Mouse (Mus musculus) skeletal muscle tissue, adult 2 months (tissue): Measurements from ENCODE around the gene Megf6.

Source experiments
- DNase-seq: peaks from one replicate; pipeline ENCODE4 v3.0.0-alpha.2; 2012; ENCODE audit warnings: low read depth, low spot score

Megf6 gene

DNA sequence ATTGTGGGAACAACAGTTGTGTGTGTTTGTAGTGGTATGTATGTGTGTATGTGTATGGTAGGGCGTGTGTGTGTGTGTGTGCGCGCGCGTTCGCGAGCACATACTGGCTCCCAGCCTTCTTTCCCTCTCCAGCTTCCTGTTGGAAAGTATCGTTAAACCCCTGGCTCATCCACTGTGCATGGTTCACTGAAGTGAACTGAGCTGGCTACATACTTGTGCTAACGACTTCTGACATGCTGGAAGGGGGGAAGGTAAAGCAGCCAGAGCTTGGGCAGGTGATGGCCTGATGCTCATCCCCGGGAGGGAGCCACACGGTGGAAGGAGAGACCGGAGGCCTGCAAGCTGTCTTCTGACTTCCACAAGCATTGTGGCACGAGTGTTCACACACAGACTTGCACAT lies 40.9 kb downstream of the Megf6 start:
- no peak for DNase-seq

DNA sequence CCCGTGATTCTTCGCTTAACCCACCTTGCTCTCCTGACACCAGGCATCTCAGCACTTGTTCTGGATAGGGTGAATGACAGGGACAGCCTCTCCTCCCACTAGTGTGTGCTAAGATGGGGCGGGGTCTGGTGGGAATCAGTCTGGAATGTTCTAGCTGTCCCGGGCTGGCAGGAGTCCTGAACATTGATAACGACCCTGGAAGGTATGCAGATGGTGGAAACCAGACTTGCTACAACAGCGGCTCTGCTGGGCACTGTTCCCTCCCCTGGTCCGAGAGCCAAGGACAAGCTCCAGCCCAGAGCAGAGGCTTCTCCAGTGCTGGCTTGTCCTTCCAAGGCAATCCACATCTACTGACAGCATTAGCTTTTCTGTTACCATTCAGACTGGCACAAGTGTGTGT lies 43.1 kb downstream of the Megf6 start:
- DNase-seq: no peak

DNA sequence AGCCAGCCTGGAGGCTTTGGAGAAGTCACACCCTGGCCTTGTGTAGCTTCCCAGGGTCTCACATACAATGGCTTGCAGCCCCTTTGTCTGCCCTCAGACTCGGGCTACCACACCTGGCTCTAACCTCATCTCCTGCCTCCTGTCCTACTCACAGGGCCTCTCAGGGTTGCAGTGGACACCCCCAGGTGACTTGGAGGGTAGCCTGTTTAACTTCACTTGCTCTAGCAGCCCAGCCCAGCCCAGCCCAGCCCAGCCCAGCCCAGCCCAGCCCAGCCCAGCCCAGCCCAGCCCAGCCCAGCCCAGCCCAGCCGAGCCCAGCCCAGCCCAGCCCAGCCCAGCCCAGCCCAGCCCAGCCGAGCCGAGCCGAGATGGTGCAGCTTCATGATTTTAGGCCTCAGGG lies 43.5 kb downstream of the Megf6 start:
- no peak for DNase-seq

DNA sequence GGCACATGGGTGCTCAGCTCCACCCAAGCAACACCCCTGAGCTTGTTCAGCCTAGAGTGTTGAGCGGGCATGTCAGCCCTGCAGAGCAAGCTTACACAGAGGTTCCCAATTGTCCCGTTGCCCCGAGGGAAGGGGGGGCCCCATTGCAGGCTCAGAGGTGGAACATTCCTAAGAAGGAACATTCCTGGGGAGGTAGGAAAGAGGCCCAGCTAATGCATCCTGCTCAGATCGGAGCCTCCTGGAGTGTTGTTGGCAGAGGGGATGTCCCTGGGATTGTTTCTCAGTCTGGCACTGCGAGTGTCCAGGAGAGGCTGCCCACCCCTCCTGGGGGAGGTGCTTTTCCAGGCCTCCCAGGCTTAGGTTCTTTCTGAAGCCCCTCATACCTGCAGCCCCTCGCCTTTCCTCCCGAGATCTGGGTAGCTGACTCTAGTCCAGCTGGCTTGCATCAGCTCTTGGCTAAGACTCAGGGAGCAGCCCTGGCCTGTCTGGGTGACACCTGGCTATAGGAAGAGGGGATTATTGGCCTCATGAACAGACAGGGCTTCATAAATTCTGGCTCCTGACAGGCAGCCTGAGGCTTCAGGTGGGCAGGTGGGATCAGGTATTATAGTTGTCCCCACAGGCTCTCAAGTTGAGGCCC lies 47.3 kb downstream of the Megf6 start:
- no peak for DNase-seq

DNA sequence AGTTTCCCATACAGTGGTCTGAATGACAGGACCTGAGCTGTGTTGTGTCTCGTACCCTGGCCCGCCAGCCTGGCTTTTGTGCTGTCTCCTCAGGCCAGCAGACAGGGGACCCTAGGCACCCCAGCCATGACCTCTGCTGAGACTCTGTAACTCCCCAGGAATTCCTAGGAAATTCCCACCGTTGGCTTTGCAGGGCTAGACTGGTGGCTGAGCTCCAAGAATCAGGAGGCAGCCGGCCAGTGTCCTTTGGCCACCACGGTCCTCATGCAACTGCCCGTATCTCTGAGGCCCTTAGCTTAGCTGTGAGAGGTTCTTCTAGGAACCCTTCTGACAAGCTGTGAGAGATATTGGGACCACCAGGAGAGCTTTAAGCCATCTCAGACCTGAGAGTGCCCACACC lies 52.2 kb downstream of the Megf6 start:
- DNase-seq: no peak

DNA sequence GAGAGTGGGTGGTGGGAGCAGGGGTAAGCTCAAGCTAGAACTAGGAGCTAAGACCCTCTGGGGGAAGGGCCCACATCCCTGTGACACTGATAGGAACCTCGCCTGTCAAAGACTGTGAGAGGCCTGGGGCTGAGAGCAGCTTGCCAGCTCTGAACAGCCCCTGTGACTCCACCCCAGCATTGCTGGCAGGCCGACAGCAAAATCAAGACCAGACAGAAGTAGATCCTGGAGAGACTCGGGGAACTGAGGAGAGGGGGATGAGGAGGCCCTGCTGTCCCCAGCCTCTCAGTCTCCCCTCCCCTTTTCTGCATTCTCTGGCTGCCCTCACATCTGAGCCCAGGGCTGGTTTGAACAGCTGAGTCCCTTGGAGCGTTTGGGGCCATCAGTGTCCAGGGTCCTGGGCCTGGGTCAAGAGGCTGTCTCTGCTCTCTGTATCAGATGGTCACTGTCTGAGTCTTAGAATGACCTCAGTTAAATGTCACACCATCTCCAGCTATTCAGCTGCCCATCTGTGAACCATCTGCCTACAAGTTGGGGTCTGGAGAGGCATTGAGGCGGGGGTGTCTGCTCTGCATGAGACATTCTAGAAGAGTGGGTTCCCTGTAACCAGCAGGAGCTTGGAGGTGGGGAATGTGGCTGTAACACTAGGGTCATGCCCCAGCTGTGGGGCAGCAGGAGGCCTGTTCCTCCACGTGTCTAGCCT lies 53.9 kb downstream of the Megf6 start:
- DNase-seq: no peak

DNA sequence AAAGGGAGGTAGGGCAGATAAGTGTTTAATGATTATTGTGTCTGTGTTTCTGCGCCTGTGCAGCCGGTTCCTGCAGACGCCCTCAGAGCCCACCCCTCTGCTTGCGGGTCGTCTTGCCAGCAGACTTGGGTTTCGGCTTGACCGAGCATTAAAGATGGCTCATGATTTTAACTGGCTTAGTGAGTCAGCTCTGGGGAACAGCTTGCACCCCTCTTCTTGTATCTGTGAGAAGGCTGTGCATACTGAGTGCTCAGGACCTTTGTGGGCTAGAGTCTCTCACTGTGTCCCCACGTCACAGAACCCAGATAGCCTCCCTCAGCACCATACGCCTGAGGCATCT lies 54.4 kb downstream of the Megf6 start:
- no peak for DNase-seq

DNA sequence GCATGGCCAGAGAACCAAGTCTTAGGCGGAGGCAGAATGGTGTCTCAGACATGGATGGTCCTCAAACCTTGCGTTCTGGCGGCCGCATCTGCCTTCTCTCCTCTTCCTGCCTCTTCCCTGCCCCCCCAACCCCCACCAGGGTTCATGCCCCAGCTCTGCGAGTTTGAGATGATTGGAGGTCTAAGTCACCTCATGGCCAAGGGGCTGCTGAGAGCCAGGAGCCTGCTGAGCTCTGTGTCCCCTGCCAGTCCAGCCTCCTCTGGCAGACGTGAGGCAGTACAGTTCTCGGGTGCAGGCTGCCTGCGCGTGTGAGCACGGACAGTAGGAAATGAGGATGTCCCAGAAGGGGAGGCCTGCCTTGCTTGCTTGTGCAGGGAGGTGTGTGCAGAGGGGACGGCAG lies 56.1 kb downstream of the Megf6 start:
- no peak for DNase-seq

DNA sequence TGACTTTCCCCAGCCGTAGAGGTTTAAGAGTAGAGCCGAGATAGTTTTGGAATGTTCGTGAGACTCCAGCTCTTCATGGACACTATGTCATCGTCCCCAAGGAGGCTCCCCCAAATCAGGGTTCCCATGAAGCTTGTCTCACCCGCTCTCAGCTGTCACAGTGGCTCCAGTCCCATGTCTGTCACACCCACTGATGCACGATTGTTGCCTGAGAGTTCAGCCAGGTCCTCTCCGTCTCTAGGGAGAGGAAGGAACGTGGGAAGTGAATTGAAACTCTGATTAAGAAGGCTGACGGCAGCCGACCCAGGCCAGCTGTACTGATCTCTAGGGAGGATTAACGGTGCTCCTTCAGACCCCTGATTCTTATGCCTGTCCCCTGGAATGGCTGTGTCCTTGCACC lies 57.8 kb downstream of the Megf6 start:
- peak; percentile 52 for DNase-seq

DNA sequence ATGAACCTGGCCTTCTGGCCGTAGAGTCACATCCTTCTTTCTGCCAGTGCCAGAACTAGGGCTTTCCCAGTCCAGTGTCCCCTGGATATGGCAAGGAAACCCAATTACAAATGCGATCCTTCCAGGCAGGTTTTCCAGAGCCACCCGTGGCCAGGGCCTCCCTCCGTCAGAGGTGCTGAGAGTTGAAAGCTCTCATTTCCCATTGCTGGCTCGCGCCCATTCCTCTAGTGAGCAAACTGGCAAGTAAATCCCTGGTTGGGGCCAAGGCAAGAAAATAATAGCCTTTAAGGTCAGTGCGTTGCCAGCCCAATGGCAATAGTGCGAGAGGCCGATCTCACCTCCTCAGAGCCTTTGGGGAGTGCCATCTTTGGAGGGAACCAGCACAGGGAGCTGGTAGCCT lies 59.0 kb downstream of the Megf6 start:
- no peak for DNase-seq

DNA sequence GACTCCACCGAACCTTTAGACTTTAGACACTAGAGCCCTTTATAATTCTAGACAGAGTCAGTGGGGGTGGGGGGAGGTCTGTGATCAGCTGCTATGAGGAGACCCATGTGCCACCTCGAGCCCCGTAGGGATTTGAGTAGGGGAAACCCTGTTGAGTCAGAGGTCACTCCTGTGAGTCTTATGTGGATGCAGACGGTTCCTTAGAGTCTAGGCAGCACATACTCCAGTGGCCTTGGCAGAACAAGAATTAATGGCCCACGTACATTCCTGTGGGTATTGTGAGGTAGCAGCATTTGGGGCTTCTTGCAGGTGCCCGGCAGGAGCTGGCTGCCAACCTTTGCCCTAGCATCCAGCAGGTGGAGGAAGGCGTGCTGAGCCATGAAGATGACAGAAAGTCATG lies 60.9 kb downstream of the Megf6 start:
- DNase-seq: no peak

DNA sequence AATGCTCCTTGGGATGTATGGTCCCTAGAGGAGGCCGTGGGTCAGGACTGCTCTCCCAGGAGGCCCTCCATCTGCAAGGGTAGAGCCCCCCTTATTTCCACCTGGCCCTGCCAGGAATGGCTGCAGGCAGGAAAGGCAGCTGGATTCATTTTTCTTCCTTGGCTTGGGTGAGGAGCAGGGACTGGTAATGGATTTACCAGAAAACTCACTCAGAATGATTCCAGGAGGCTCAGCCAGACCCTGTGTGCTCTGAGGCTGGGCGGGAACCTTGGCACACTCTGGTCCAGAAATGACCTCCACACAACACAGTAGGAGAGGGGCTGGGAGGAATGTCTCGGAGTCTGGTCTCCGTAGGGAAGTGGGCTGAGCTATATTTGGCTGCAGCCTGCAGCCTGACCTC lies 61.8 kb downstream of the Megf6 start:
- DNase-seq: peak; percentile 54

DNA sequence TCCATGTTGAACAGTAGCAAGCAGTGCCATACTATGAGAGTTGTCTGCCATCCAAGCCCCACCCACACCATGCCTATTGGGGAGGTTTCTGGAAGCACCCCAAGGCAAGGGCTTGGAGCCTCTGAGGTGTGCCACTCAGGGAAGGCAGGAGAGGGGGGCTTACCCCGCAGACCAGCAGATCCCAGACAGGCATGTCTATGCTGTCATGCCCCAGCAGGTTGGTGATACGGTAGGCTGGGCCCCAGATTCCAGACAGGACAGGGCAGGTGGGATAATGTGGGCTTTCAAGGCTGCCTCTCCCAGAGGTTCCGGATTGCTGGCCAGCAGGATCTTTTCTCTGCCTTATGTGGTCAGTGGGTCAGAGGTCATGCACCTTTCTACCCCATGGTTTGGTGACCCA lies 65.5 kb downstream of the Megf6 start:
- no peak for DNase-seq

DNA sequence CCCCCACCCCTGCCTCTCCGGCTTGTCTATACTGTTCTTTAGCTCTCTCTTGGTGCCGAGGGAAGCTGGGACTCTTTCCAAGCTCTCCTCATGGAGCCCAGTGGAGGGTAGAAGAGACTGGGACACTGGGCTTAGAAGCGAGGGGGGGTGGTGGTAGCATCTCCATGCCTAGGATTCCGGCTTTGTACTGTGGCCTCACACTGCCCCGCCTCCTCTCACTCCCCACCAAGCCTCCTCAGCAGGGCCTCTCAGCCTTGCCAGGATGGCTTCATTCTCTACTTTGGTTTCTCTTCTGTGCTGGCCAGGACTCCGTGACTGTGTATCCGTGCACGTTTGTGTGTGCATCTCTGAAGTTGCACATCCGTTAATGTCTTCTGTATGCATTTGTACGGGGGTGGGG lies 66.4 kb downstream of the Megf6 start:
- no peak for DNase-seq

DNA sequence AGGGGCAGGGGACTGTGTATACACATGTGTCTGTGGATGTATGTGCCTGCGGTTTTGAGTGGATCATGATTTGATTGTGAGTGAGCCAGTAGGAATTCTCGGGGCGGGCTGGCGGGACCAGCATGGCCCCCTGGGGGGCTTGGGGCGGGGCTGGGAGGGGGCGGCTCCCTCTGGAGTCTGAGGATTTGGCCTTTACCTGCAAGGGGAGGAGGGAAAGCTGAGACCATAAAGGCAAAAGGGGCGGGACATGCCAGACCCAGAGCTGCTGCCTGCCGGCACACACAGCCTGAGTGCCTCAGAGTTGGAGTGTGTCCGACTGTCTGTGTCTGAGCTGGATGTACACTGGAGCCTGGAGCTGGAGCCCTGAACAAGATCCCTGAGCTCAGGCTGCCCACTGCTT lies 66.8 kb downstream of the Megf6 start:
- no peak for DNase-seq

DNA sequence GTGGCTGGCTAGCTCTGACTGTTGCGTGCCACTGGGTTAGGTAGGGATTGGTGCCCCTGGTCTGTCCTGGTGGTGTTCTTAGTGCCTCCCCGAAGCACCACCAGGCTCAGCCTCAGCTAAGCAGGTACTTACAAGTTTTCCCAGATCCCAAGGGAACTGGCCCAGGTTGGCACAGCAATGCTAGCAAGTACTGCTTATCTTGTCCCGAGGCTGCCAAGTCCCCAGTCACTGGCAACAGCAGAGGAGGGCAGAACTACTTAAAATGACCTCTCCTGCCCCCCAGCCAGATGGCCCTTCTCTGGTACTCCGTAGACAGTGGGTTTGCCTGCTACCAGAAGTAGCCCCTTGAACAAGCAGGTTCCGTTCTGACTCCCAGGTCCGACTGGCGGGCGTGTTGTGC lies 68.7 kb downstream of the Megf6 start:
- DNase-seq: no peak

DNA sequence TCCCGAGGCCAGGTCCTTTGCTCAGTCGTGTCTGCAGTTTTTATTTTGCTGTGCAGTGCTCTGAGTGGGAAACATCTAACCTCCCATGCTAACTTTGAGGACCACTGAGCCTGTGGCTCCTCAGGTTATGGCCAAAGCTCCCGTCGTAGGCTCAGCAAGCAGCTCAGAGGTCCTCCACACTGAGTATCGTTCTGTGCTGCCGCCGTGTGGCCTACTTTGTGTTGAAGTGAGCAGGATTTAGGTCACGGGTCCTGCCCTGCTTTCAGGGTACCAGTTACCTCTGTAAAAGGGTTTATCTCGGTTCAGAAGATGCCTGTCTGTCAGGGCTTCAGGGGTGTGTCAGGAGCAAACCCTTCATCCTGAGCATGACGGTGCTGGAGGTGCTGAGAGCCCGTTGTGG lies 70.1 kb downstream of the Megf6 start:
- DNase-seq: no peak

DNA sequence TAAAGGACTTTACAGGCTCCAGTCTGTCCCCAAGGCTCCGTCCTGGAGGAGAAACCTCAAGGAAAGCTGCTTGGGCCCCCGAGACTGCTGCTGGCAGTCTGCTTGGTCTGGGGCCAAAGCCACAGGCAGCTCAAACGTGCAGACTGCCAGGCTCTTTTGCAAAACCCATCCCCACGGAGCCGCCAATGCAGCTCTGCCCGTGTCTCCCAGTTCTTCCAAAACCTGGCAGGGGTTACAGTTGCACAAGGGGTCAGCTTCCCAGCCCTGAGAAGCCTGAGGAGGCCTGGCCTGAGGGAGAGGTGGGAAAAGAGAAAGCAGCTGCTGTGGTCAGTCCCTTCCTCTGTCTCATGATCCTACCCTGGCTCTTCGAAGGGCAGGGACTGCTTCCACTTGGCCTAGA lies 74.8 kb downstream of the Megf6 start:
- DNase-seq: peak; percentile 39

DNA sequence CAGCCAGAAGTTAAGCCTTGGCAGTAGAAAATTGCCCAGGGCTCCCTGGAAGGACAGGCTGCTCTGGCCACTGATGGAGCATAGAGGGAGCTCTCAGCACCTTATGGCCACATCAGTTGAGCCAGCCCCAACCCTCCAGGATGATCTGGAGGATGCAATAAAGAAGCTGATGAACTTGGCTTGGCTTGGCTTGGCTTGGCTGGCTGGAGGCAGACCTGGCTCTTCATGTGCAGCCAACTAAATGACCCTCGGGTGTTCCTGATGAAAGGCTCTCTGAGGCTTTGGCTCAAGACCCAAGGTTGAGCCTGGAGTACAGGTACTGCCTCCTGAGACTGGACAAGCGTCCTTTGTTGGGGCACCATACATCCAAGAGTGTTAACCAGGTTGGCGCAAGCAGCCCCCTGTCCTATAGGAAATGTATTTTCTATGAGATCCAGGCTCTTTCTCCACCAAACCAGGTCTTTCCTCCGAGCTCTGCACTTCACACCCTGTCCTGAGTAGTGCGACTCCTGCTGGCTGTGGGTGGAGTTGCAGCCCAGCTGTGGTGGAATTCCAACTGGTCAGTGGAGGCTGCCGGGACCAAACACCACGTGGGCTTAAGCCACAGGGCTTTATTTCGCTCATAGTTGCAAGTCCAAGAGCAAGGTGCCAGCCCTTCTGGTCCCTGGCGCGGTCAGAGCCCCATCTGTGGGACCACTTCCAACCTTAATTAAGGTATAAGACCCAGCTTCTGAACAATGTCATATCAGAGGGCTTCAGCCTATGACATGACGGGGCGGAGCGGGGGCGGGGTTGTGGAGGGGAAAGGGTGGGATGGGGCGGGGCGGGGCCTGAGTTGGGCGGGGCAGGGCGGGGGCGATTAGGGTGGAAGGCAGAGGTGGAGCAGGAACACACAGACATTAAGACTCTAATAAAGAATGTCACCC lies 75.8 kb downstream of the Megf6 start:
- peak; percentile 44 for DNase-seq

DNA sequence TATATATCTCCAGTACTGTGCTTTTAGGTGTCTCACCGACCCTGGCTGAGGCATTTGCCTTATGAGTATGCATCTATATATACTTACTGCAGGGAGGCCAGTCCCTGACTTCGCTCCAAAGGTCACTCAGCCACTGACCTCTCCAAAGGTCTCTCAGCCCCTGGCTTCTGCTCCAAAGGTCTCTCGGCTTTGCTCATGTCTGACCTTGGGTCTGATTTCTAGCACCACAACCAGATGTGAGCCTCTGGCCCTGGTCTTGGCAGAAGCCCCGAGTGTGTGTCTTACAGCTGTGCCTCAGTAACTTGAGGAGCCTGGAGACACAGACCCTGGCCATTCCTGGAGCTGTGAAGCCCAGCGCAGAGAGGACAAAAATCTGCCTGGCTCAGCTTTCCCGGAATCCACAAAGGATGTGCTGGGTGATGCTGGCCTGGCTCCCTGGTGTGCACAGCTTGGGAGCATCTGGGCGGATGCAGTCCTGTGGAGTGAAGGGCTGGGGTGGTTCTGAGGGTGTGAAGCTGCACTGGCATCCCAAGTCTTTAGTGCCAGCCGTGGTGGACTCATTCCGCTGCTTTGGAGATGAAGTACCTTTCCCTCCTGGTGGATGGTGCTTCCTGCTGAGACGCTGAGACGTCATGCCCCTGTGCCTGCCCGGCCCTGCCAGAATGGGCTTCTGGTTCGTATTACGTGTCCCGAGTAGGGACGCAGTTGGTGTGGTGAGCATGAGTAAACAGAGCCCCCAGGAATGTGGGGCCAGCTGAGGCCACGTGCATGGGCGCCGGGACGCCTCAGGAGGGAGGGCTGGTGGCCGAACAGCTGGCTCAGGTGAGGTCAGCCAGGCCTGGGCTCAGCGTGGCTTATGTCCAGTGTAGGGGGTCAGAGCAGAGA lies 76.9 kb downstream of the Megf6 start:
- DNase-seq: no peak

DNA sequence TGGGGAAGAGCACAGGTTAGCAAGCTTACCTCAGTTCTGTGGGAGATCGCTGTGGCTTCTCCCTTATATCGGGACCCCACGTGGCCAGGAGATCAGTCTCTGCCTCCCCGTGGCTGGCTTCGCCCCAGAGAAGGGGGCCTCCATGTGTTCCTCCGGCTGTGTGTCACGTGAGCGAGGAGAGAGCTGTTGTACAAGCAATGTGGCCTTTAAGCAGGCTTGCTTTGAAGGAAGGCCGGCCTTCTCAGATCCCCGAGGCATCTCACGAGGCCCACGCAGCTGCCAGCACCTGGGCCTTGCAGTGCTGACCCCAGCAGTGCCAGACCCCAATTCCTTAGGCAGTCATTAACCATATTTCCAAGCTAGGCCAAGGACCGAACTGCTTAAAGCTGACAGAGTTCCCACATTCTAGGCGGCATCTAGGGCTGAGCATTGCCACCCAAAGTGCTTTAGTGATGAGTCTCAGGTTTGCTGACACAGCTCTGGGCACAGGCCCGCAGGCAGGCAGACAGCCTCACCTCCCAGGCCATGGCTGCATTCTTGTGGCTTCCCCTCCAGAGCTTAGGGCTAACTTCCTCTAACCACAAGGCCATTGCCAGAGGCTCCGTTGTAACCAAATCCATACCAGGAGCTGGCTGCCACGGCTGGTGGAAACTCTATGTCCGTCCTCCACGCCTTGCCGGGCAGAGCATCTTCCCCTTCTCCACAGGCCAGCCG lies 77.7 kb downstream of the Megf6 start:
- DNase-seq: no peak
